Mouse (Mus musculus) lung, adult 18-20 months (tissue): ENCODE data around the gene Slc25a44.

Source experiments
- DNase-seq, 2 experiments: peaks; one replicate each; pipeline ENCODE4 v3.0.0; 2022; ENCODE audit warnings: mixed read lengths in 2 of 2

The Slc25a44 gene

GRCm38 (mm10) chr3:88424605-88425329 is at the start of gene Slc25a44:
Slc25a44 (minus strand) TSS chr3:88425139.
- DNase-seq, result peak; percentile 98

GRCm38 (mm10) chr3:88473571-88473970 is 48.6 kb upstream of the Slc25a44 start:
- no peak for DNase-seq

GRCm38 (mm10) chr3:88473020-88473419 is 48.1 kb upstream of the Slc25a44 start:
- DNase-seq, result no peak

GRCm38 (mm10) chr3:88470943-88471479 is 46.1 kb upstream of the Slc25a44 start:
- DNase-seq, result no peak

- DNase-seq, result no peak
Observed at GRCm38 (mm10) chr3:88469466-88469865, 44.5 kb upstream of the Slc25a44 start.

- DNase-seq, result peak; percentile 82 to 87
Observed at GRCm38 (mm10) chr3:88467116-88467824, 42.3 kb upstream of the Slc25a44 start.

GRCm38 (mm10) chr3:88465127-88465526 is 40.2 kb upstream of the Slc25a44 start:
- no peak for DNase-seq

GRCm38 (mm10) chr3:88464425-88464824 is 39.5 kb upstream of the Slc25a44 start:
- no peak for DNase-seq

- no peak for DNase-seq
Observed at GRCm38 (mm10) chr3:88460983-88461696, 36.2 kb upstream of the Slc25a44 start, which contains the start of gene Sema4a. Sema4a (minus strand) TSS chr3:88461182.

GRCm38 (mm10) chr3:88460029-88460428 is 35.1 kb upstream of the Slc25a44 start:
- no peak for DNase-seq

GRCm38 (mm10) chr3:88458778-88459219 is 33.9 kb upstream of the Slc25a44 start:
- DNase-seq, result no peak

GRCm38 (mm10) chr3:88456746-88457532 is 32.0 kb upstream of the Slc25a44 start:
- no peak for DNase-seq

- DNase-seq, result peak in 1 of 2 experiments; percentile 61
Observed at GRCm38 (mm10) chr3:88456313-88456712, 31.4 kb upstream of the Slc25a44 start.

GRCm38 (mm10) chr3:88455588-88456264 is 30.8 kb upstream of the Slc25a44 start:
- peak; percentile 85 to 89 for DNase-seq

GRCm38 (mm10) chr3:88454762-88455587 is 30.0 kb upstream of the Slc25a44 start:
- DNase-seq, result no peak

GRCm38 (mm10) chr3:88453986-88454385 is 29.0 kb upstream of the Slc25a44 start:
- DNase-seq, result no peak

- DNase-seq, result no peak
Observed at GRCm38 (mm10) chr3:88453369-88453768, 28.4 kb upstream of the Slc25a44 start.

- no peak for DNase-seq
Observed at GRCm38 (mm10) chr3:88452716-88453115, 27.8 kb upstream of the Slc25a44 start.

GRCm38 (mm10) chr3:88452246-88452645 is 27.3 kb upstream of the Slc25a44 start:
- no peak for DNase-seq

GRCm38 (mm10) chr3:88450379-88451131 is 25.6 kb upstream of the Slc25a44 start:
- DNase-seq, result no peak
